Mouse (Mus musculus): ENCODE measurements at regions not wholly inside any gene's neighbourhood (a gene's known extent, or its start where the extent isn't known, plus 50 kb on each side); places are given as distances from the start of the nearest gene placed in this dataset.

- no peak for DNase-seq (ENCODE audit: low read depth)
Observed at GRCm38 (mm10) chr2:57909706-57910105, 88.0 kb upstream of the Galnt5 start.

- no peak for DNase-seq (ENCODE audit: low read depth)
Observed at GRCm38 (mm10) chr2:57916375-57917023, 81.2 kb upstream of the Galnt5 start.

- DNase-seq (ENCODE audit: low read depth), result no peak
Observed at GRCm38 (mm10) chr2:57917721-57918120, 80.0 kb upstream of the Galnt5 start.

GRCm38 (mm10) chr2:57919102-57919731 lies 78.5 kb upstream of the Galnt5 start:
- peak; percentile 38 for DNase-seq (ENCODE audit: low read depth)

GRCm38 (mm10) chr2:57934062-57934822 lies 63.4 kb upstream of the Galnt5 start:
- DNase-seq (ENCODE audit: low read depth), result no peak

All from c-Kit-positive CD71-negative TER-119-negative erythroid progenitor cells, embryonic 14.5 days (primary cell).